ENCODE assay signal across 8 mouse cellular contexts in the genomic region with DNA sequence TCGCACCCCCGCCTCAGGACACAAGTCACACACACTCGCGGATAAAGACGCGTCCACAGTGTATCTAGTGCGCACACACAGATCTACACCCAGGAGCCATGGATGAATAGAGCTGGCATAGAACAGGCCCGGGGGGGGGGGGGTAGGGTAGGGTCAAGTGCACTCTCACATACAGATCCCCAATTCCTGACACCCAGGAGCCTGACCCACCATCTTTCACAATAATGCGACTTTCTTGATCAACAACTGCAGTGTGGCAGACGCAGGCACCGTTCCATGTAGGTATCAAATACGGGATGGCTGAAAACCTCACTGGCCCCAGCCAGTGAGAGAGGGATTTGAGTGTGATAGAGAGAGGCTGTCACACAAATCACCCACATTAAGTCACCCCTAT. TPM values are rescaled to one million over a fixed set of nuclear protein-coding genes. Genes with fewer than 3 reads are reported as not detected.
A peak's percentile ranks its signal among the peaks of the same experiment; 100 is the strongest.
DNase-seq lines count a peak whose midpoint lies in the region; ATAC-seq lines count a peak whose summit lies in the region.

No protein-coding gene starts in this region.

- H3K4me2 ChIP-seq in heart, embryonic 16.5 days (ENCODE audit: low read depth, low read length), result peak overlapping the region; percentile 98

- peak overlapping the region; percentile 80 for H3K9ac ChIP-seq in heart, embryonic 16.5 days (ENCODE audit: low read length)

- DNase-seq in heart, adult 9 months (ENCODE audit: low spot score in 2 of 2), result no peak
- DNase-seq in hindbrain, embryonic 10.5 days (ENCODE audit: low spot score), result no peak
- DNase-seq in midbrain, embryonic 10.5 days (ENCODE audit: low spot score), result no peak
- DNase-seq in right cerebral cortex, adult 18-20 months, result no peak
- DNase-seq in spleen, adult 18-20 months, result no peak
- DNase-seq in spleen, adult 12 weeks (ENCODE audit: low spot score), result no peak

- H3K27ac ChIP-seq in heart, embryonic 16.5 days (ENCODE audit: low read length), result no peak overlapping the region
- H3K27ac ChIP-seq in hindbrain, embryonic 10.5 days, result peak overlapping the region; percentile 83
- peak overlapping the region; percentile 80 for H3K27ac ChIP-seq in midbrain, embryonic 10.5 days (replicated peaks)

- no peak for ATAC-seq in heart, embryonic 16.5 days (replicated peaks; ENCODE audit: extremely low read depth, insufficient read depth, low FRiP score)
- 0 out of 2 replicates have a peak, but pooled peaks have one; percentile 21 for ATAC-seq in common myeloid progenitor, adult 5-6 weeks (replicated peaks; ENCODE audit: low read depth, poor library complexity, severe bottlenecking)

- H3K4me3 ChIP-seq in heart, embryonic 16.5 days (ENCODE audit: low read length), result peak overlapping the region; percentile 64
- H3K4me3 ChIP-seq in hindbrain, embryonic 10.5 days, result peak overlapping the region; percentile 65
- H3K4me3 ChIP-seq in midbrain, embryonic 10.5 days, result peak overlapping the region; percentile 70

- H3K27me3 ChIP-seq in heart, embryonic 16.5 days (ENCODE audit: control insufficient read depth, insufficient read depth, low read length), result no peaks in the 10 kb centered on the region
- peaks cover 3% of the 10 kb centered on the region; the same call in 1 of the 2 replicates for H3K27me3 ChIP-seq in hindbrain, embryonic 10.5 days (ENCODE audit: insufficient read depth, poor library complexity, severe bottlenecking)
- peaks cover 3% of the 10 kb centered on the region; the same call in 1 of the 2 replicates for H3K27me3 ChIP-seq in midbrain, embryonic 10.5 days (ENCODE audit: low read depth, poor library complexity, severe bottlenecking)

- 3% methylated on average over 12 of the region's 12 CpGs for WGBS in heart, embryonic 16.5 days
- 4% methylated on average over 12 of the region's 12 CpGs for WGBS in hindbrain, embryonic 10.5 days
- 4% methylated on average over 12 of the region's 12 CpGs for WGBS in midbrain, embryonic 10.5 days

- no peaks in the 10 kb centered on the region for H3K9me3 ChIP-seq in heart, embryonic 16.5 days (replicated peaks; ENCODE audit: control insufficient read depth, low read length)
- no peaks in the 10 kb centered on the region for H3K9me3 ChIP-seq in hindbrain, embryonic 10.5 days
- no peaks in the 10 kb centered on the region for H3K9me3 ChIP-seq in midbrain, embryonic 10.5 days (replicated peaks)

- H3K4me1 ChIP-seq in heart, embryonic 16.5 days (ENCODE audit: control insufficient read depth, insufficient read depth, low read length), result peaks cover 25% of the 10 kb centered on the region
- H3K4me1 ChIP-seq in hindbrain, embryonic 10.5 days (replicated peaks), result peaks cover 42% of the 10 kb centered on the region
- peaks cover 30% of the 10 kb centered on the region for H3K4me1 ChIP-seq in midbrain, embryonic 10.5 days

- peaks cover 4% of the 10 kb centered on the region; the same call in 1 of the 2 replicates for H3K36me3 ChIP-seq in heart, embryonic 16.5 days (ENCODE audit: control insufficient read depth, insufficient read depth)
- H3K36me3 ChIP-seq in hindbrain, embryonic 10.5 days, result peaks cover 28% of the 10 kb centered on the region
- peaks cover 20% of the 10 kb centered on the region for H3K36me3 ChIP-seq in midbrain, embryonic 10.5 days

RNA-seq across cellular contexts. Expression of gene Relt, which starts 31.6 kb away (rescaled TPM):
- polyA plus RNA-seq in heart, embryonic 16.5 days (2015; fragmentation: Nextera tagmentation; extraction: Ambion mirVana), result 4.7 and 5.0 TPM in 2 replicates
- 5.5 and 18.3 TPM in 2 replicates for total RNA-seq in common myeloid progenitor, adult 5-6 weeks (2017)
- polyA plus RNA-seq in hindbrain, embryonic 10.5 days (2016; fragmentation: Nextera tagmentation; extraction: Ambion mirVana), result 3.6 and 4.8 TPM in 2 replicates
- polyA plus RNA-seq in midbrain, embryonic 10.5 days (2016; fragmentation: Nextera tagmentation; extraction: Ambion mirVana), result 4.3 and 5.2 TPM in 2 replicates

RNA-seq across cellular contexts. Expression of gene Arhgef17, which starts 37.1 kb away (rescaled TPM):
- 5.1 and 6.5 TPM in 2 replicates for polyA plus RNA-seq in heart, embryonic 16.5 days (2015; fragmentation: Nextera tagmentation; extraction: Ambion mirVana)
- 0.05 and 0.59 TPM in 2 replicates for total RNA-seq in common myeloid progenitor, adult 5-6 weeks (2017)
- 6.7 and 8.2 TPM in 2 replicates for polyA plus RNA-seq in hindbrain, embryonic 10.5 days (2016; fragmentation: Nextera tagmentation; extraction: Ambion mirVana)
- 6.4 and 7.1 TPM in 2 replicates for polyA plus RNA-seq in midbrain, embryonic 10.5 days (2016; fragmentation: Nextera tagmentation; extraction: Ambion mirVana)
